Mouse (Mus musculus) thymus, adult 18-20 months (tissue): ENCODE measurements around the gene Lmod1.
"Not testable (repeated sequence)": the region's sequence is repeated elsewhere in the genome, so short reads cannot be mapped to it uniquely, and the experiment has no call there.

Source experiments
- DNase-seq, 2 experiments: peaks; one replicate each; pipeline ENCODE4 v3.0.0; 2022; ENCODE audit warnings: mixed read lengths in 2 of 2

The Lmod1 gene

DNA sequence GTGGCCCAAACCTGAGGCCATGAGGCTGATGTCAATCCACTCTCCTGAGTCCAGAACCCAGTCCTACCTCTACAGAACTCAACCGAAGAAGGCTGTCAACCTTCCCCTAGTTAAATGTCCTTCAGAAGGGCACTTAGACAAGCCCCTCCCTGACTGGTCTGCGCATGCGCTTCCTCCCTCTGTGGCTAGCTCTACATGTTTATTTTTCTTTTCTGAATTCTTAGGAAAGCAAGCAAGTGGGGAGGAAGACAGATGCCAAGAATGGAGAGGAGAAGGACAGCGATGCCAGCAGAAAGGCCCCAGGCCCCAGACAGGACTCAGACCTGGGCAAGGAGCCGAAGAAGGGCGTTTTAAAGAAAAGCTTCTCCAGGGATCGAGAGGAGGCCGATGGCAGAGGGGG is 38.8 kb downstream of the Lmod1 start:
- DNase-seq: no peak

DNA sequence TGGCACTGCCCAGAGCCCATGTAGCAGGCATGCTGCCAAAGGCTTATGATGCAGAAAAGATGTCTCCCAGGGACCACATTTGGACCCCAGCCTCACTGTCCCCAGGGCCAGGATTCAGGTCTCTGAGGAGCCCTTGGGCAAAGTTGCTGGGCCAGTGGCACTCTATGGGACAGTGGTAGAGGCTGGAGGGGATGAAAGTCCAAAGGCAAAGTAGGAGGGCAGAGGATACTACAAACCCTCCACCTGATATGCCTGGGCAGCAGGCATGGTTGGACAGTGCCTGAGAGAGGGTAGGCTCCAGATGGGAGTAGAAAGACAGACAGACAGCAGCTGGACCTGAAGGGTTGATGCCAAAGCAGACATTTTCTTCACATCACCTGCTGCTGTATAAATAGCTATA is 41.8 kb downstream of the Lmod1 start:
- DNase-seq: no peak

- DNase-seq: no peak
These were observed 42.4 kb downstream of the Lmod1 start for GRCm38 (mm10) chr1:135367005-135367404.

DNA sequence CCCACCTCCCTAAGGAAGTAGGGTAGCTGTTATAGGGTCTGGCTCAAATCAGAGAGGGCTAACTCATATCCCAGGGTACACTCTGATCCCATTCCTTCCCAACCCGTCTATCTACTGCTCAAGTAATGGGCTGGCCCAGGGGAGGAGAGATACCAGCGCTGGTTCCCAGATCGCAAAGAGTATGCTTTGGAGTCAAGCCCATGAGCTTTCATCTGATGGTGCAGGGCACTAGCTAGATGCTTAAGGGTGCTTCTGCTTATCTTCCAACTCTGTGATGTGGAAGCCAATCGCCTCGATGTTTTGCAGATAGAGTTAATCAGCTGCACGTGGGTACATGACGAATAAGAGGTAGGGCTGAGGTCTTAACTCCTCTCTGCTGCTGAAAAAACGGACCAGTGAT is 43.0 kb downstream of the Lmod1 start:
- DNase-seq: no peak

GRCm38 (mm10) chr1:135368245-135368644 is 43.6 kb downstream of the Lmod1 start:
- DNase-seq: peak; percentile 22 to 24

- DNase-seq: no peak
These were observed 44.4 kb downstream of the Lmod1 start for GRCm38 (mm10) chr1:135368982-135369381.

DNA sequence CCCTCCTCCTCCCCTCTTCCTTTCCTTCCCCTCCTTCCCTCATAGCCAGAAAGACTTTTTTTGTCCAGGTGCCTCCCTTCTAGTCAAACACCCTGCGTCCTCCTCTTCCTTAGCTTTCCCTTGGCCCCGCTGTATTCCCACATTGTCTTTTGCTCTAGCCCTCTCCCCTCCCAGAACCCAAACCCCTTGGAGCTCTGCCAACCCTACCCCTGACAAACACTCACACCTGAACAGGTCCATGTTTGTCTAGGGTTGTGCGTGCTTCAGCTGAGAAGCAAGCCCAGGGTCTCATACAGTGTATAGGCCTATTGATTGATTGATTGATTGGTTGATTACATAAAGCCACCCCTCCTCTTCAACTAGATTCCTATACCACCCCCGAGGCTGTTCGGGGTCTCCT is 44.8 kb downstream of the Lmod1 start:
- DNase-seq: no peak

GRCm38 (mm10) chr1:135373171-135373677 is 48.6 kb downstream of the Lmod1 start:
- no peak for DNase-seq

DNA sequence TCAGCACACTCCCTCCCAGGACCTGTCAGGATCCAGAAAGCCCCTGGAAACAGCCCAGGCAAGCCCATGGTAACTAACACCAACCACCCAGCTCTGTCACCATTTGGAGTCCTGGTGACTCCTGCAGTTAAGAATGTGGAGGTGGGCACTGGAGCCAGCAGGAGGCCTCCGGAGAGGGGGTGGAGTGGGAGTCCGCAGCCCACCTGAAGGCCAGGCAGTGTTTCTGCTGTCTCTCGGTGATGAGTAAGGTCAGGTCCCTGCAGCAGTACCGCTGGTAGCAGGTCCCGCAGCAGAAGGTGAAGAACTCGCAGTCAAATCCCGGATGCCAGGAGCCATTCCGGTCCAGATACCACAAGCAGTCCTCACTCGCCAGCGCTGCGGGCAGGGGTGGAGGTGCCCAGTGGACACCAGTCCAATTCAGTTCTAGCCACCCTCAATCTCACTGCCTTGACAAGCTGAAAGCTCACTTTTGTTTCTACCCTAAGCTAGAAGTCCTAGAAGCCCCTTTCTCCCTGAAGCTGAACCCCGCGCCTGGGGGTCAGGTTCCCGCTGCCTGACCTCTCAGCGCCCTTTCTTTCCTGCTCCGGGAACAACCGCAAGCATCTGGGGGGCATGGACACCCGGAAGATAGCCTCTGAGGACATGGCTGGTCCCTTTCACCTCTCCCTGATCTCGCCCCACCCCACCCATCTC is 49.7 kb downstream of the Lmod1 start:
- DNase-seq: no peak

DNA sequence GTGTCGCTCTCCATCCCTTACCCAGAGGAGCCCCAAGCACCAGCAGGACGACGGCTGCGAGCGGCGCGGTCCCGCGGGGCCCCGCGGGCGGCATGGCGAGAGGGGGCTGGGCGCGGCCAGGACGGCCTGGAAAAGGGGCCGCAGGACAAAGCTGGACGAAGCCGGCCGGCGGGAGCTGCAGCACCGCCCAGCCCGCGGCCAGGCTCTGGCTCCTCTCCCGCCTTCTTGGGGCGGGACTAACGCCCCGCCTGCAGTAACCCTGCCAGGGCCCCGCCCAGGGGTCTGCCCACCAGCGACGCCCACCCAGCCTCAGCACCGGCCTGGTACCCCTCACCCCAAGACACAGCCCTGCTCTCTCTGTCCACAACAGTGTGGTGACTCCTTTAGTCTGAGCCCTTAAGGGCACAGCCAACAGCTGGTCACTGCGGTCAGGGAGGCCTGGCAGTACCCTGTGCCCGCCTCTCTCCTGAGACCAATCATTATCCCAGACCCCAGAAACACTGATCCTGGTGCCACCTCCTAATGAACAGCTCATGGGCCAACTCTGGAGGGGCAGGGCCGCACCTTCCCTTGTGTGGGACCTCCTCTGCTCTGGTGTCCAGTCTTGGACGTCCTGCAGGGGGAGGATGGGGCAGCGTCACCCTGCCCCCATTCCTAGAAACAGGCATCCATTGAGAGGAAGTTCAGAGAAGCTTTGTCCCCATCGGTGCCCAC is 50.4 kb downstream of the Lmod1 start, which contains the start of gene Shisa4:
TSS of gene Shisa4 (minus strand) at position 370 of the 714 bp plus-strand sequence.
- no peak for DNase-seq

DNA sequence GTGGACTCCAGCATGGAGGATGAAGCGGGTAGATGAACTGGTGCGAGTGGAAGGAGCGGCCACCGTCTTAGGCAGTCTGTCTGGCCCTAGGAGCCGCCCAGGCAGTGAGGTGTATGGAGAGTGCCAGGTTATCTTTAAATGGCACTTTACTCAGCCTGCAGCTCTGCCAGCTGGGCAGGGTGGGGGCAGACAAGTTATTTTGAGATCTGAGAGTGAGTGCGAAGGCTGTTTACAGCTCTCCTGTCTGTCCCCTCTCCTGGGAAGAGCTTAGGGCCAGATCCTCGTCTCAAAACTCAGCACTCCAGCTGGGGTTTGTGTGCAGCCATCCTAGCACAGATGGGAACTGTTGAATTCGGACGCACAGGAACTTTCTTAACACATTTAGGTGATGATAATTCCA is 54.0 kb downstream of the Lmod1 start:
- no peak for DNase-seq

- DNase-seq: no peak
These were observed 54.4 kb downstream of the Lmod1 start for GRCm38 (mm10) chr1:135379048-135379447.

DNA sequence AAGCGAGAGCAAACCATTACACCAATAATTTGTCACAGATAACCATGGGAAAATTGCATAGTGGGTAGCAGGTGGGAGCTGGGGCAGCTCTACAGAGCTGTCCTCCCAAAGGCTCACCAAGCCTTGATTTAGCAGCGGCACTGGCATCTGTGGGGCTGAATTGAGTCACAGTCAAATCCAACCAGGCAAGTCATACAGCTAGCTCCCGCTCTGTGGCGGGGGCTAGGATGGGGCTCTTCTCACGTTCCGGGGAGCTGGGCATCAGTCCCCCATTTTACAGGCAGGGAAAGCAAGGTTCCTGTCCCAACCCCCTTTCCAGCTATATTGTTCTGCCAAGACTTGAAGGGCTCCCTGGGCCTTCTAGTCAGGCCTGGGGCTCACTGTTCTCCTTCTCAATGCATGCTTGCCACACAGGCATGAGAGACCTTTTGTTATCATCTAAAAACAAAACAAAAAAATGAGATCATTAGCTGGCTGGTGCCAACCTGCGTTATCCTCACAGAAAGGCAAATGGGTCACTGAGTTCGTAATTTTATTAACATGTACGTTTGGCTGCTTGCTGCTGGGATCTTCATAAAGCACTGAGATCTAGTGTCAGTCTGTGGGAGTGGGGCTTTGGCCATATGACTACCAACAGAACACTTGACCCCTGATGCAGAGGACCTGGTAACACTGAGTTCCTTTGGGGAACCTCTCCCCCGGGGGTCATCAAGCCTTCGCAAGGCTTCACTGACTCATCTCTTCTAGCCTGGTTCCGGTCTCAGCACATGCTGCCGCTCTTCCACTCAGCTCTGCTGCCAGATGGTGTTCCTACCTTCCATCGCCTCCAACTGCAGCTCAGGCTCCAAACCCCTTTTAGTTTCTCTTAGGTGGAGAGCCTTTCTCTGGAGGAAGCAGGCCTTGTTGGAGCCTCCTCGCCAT is 55.7 kb downstream of the Lmod1 start:
- no peak for DNase-seq

DNA sequence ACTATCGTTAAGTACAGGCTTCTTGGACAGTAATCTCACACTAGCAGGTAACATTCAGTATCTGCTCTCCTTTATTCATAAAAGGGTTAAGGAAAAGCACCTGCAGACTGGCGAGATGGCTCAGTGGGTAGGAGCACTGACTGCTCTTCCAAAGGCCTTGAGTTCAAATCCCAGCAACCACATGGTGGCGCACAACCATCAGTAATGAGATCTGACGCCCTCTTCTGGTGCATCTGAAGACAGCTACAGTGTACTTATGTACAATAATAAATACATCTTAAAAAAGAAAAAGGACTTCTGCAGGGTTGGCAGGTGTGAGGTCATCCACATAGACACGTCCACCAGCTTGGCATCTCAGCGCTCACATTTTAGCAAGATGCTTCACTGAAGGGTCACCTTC is 57.0 kb downstream of the Lmod1 start:
- not testable (repeated sequence) for DNase-seq

DNA sequence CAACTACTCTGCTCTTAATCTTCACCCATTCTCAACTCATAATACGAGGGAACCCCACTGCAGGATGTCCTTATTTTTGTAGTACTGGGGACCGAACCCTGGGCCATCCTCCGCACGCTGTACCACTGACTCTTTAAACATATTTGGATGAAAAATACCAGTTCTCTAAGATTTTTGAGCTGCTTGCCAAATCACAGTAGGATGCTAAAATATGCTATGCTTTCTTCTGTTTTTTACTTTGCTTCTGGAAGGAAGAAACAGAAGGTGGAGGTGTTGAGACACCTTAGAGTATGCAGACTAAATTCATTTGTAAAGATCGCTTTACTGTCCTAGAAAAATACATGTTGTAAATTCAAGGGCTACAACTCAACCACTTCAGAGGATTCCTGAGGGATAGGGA is 59.6 kb downstream of the Lmod1 start:
- DNase-seq: no peak

DNA sequence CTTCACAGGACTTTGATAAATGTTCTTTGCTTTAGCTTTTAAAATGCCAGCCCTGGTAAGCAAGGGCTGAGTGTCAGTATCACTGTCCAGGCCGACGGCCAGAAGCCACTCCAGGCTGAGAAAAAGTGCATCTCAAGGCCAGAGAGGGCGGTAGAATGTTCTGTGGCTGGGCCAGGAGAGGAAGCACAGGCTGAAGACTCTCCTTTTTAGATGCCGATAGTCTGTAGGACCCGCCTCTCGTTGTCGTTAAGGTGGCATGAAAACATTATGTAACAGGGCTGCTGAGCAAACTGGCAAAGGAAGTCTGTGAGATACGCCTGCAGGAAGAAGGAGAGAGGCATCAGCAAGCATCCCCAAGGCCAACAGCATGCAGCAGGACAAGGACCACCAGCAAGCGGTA is 60.6 kb downstream of the Lmod1 start:
- DNase-seq: no peak

- DNase-seq: no peak
These were observed 74.9 kb downstream of the Lmod1 start for GRCm38 (mm10) chr1:135399466-135399865.

- DNase-seq: no peak
These were observed 77.0 kb downstream of the Lmod1 start for GRCm38 (mm10) chr1:135401452-135402110.

DNA sequence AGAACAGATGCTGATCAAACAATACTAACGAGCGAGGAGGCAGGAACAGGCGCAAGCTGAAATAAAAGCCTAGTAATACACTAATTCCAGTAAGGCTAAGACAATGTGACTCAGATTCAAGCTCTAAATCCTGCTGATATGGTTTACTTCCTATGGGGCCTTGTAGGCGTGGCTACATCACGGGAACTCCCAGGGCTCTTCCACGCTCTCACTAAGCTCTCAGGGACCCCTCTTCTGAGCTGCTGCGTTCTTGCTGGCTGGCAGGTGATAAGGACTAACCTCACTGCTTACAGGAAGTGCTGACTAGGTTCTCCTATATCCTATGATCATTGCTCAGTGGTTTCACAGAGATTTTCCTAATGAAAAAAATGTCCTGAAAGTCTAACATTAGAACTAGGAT is 80.7 kb downstream of the Lmod1 start:
- DNase-seq: no peak

DNA sequence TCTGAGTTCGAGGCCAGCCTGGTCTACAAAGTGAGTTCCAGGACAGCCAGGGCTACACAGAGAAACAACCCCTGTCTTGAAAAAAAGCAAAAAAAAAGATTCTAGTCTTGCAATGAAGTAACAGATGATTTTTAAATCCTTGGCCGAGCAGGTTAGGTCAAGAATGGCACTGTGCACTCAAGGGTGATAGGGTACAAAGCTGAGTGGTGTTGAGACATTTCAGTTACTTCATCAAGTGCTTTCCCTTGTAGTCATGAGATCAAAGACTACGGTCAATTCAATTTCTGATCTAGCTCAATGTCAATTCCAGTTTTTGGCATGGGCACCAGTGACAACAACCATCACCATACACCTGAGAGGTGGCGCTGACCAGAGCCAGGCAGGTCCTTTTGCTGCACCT is 84.4 kb downstream of the Lmod1 start:
- DNase-seq: no peak

DNA sequence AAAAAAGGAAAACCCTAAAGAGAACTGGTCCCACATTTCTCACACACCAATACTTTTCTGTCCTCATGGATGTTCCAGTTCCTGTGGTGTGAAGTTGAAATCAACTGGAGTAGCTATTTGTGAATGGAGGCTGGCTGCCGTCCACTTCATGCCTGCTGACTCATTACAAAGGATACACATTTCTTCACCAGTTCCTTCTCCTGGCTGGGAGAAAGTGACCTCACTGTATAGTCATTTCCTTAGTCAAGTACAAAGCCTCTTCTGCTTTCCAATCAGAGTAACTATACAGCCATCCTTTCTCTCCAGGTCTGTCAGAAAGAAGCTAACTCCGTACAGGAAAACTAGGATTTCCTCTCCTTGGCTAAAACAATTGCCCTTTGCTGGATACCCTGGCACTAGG is 86.4 kb downstream of the Lmod1 start:
- DNase-seq: no peak

DNA sequence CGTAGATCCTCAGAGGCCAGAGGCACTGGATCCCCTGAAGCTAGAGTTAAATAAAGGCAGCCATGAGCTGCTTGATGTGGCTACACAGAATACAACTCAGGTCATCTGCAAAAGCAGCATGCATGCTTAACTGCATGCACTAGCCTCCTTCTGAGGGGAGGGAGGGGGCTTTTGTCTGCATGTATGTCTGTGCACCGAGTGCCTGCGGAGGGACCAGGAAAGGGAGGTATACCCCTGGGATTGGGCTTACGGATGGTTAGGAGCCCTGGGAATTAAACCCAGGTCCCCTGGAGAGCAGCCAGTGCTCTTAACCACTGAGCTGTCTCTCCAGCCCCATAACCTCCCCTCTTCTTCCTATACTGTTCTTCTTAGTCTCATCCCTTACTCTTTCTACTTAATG is 87.5 kb downstream of the Lmod1 start:
- no peak for DNase-seq

DNA sequence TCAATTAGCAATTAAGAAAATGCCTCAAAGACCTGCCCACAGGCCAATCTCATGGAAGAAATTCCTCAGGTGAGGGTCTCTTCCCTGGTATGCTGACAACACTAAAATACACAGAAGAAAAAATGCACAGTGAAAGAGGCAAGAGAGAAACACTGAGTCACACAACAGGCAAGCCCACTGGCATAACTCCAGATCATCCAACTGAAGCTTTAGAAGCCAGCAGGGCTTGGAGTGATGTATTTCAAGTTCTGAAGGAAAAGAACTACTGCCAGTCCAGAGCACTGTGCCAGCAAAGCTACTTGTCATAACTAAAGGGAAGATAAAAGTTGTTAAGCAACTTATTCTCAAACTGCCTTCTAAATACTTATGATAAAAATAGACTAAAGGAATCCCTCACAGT is 89.4 kb downstream of the Lmod1 start:
- no peak for DNase-seq
